Mouse (Mus musculus) forebrain, embryonic 10.5 days (tissue): ENCODE results near the gene Kif16b. TPM values are rescaled to one million over a fixed set of nuclear protein-coding genes. Genes with fewer than 3 reads are reported as not detected.
A peak's percentile ranks its signal among the peaks of the same experiment; 100 is the strongest.

Experiments
- DNase-seq: peaks from one replicate; pipeline ENCODE4 v3.0.0-alpha.2; 2017; ENCODE audit warnings: low spot score; ENCODE audit errors: extremely low spot score
- H3K27ac ChIP-seq: fragments of 300-500 bp; sonication (generic); 2 replicates; pipeline ENCODE4 v1.5.1; 2016; ENCODE audit warnings: mild to moderate bottlenecking
- H3K27me3 ChIP-seq: fragments of 300-500 bp; sonication (generic); 2 replicates; pipeline ENCODE4 v1.6.1; 2016; ENCODE audit warnings: mild to moderate bottlenecking; ENCODE audit not compliant: poor library complexity, severe bottlenecking
- H3K36me3 ChIP-seq: fragments of 300-500 bp; sonication (generic); replicated peaks from 2 replicates; pipeline ENCODE4 v1.6.1; 2016; ENCODE audit warnings: mild to moderate bottlenecking, moderate library complexity
- H3K4me1 ChIP-seq: fragments of 300-500 bp; sonication (generic); 2 replicates; pipeline ENCODE4 v1.6.1; 2016
- H3K4me3 ChIP-seq: fragments of 300-500 bp; sonication (generic); 2 replicates; pipeline ENCODE4 v1.5.1; 2016; ENCODE audit warnings: mild to moderate bottlenecking, moderate library complexity
- H3K9me3 ChIP-seq: fragments of 300-500 bp; sonication (generic); 2 replicates; pipeline ENCODE4 v1.6.1; 2016; ENCODE audit warnings: mild to moderate bottlenecking, moderate library complexity
- WGBS: fragments of 180-500 bp; shearing (Covaris S2); methylation state at CpG from one replicate; pipeline ENCODE4 v1.1.7; 2016; 5-methylcytosine and 5-hydroxymethylcytosine counted together
- polyA plus RNA-seq: library from polyadenylated mRNA; unstranded; fragments of >200 nt; fragmentation: Nextera tagmentation; extraction: Ambion mirVana; gene quantifications from 2 replicates; pipeline ENCODE4 v1.2.1, GENCODE M21; 2016

Gene Kif16b
- polyA plus RNA-seq, 1 experiment from 2014 or later = 8.5 TPM

- Histone ChIP-seq H3K4me3 (no peak overlapping the region), H3K4me1 (peaks cover 27% of the 10 kb centered on the region), H3K36me3 (no peaks in the 10 kb centered on the region), H3K27me3 (no peaks in the 10 kb centered on the region), H3K27ac (no peak overlapping the region), H3K9me3 (no peaks in the 10 kb centered on the region)
- WGBS = 96% methylated on average over 4 of the region's 4 CpGs
- no peak for DNase-seq
These were observed 16.9 kb downstream of the Kif16b start for GRCm38 (mm10) chr2:142884456-142884855.

DNA sequence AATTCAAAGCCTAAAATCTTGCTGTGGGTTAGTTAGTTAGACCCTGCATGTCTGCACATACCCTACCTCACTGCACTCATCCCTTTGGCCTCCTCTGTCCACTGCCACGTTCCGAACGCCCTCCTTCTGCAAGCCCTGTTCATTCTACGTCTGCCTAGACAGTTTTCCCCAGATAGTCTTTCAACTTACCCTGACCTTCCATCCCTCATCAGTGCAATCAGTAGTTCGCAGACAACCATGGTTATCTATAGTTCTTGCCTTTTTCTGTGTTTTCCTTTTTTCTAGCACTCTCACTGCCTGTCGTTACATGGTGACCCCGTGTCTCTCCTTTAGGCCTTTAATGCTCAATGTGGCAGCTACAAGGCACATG is 17.7 kb downstream of the Kif16b start:
- peaks cover 27% of the 10 kb centered on the region for H3K4me1 ChIP-seq
- 85% methylated on average over 7 of the region's 7 CpGs for WGBS
- H3K4me3 ChIP-seq = no peak overlapping the region
- DNase-seq = no peak
- no peaks in the 10 kb centered on the region for H3K27me3 ChIP-seq
- H3K27ac ChIP-seq = no peak overlapping the region
- no peaks in the 10 kb centered on the region for H3K36me3 ChIP-seq
- no peaks in the 10 kb centered on the region for H3K9me3 ChIP-seq

GRCm38 (mm10) chr2:142882871-142883624 is 18.3 kb downstream of the Kif16b start:
- H3K36me3 ChIP-seq = no peaks in the 10 kb centered on the region
- peaks cover 27% of the 10 kb centered on the region for H3K4me1 ChIP-seq
- no peak overlapping the region for H3K4me3 ChIP-seq
- DNase-seq = no peak
- 64% methylated on average over 7 of the region's 7 CpGs for WGBS
- H3K9me3 ChIP-seq = no peaks in the 10 kb centered on the region
- H3K27ac ChIP-seq = 0 out of 2 replicates have a peak overlapping the region, but pooled peaks have one; percentile 30
- no peaks in the 10 kb centered on the region for H3K27me3 ChIP-seq

DNA sequence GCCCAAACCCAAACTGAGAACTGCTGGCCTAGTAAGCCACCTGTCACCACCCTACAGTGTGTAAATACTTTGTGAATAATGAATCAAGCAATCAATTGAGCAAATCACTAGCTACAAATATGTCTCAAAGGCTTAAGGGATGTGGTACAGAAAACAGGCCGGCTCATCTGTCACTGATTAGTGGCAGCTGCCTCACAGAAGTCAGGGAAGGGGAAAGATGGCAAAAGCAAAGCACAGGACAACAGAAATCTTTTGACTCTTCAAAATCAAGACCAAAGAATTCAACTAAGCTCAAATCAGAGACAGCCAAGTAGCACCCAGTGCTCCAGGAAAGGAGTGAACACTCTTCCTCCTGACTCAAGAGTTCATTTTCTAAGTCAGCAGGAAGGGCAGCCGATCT is 18.9 kb downstream of the Kif16b start:
- 61% methylated on average over 2 of the region's 2 CpGs for WGBS

DNA sequence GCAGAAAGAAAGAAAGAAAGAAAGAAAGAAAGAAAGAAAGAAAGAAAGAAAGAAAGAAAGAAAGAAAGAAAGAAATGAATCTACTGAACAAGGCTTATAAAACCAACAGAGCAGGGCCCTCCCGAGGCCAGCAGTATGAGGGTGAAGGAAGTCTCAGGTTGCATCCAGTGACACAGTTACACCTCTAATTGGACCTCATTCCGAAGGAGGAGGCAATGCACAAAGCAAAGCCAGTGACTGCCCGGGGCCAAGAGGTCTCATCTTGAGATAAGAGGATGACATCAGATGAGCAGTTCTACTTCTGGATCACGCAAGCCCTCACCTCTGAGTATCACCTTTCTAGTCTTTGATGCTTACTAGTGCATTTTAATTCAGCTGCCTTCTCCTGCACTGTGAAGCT is 20.2 kb downstream of the Kif16b start:
- 56% methylated on average over 4 of the region's 4 CpGs for WGBS
- no peak for DNase-seq
- peaks cover 27% of the 10 kb centered on the region for H3K4me1 ChIP-seq
- H3K36me3 ChIP-seq = no peaks in the 10 kb centered on the region
- no peaks in the 10 kb centered on the region for H3K27me3 ChIP-seq
- no peak overlapping the region for H3K4me3 ChIP-seq
- H3K9me3 ChIP-seq = no peaks in the 10 kb centered on the region
- H3K27ac ChIP-seq = no peak overlapping the region

More for the DNA sequence above, 18.9 kb downstream of the Kif16b start:
- peaks cover 27% of the 10 kb centered on the region for H3K4me1 ChIP-seq
- no peak for DNase-seq
- H3K36me3 ChIP-seq = no peaks in the 10 kb centered on the region
- H3K9me3 ChIP-seq = no peaks in the 10 kb centered on the region
- H3K27ac ChIP-seq = 0 out of 2 replicates have a peak overlapping the region, but pooled peaks have one; percentile 30
- no peaks in the 10 kb centered on the region for H3K27me3 ChIP-seq
- H3K4me3 ChIP-seq = no peak overlapping the region

- Histone ChIP-seq H3K4me3 (no peak overlapping the region), H3K27ac (no peak overlapping the region), H3K4me1 (peaks cover 27% of the 10 kb centered on the region), H3K27me3 (no peaks in the 10 kb centered on the region), H3K36me3 (no peaks in the 10 kb centered on the region), H3K9me3 (no peaks in the 10 kb centered on the region)
- WGBS = 71% methylated on average over 8 of the region's 8 CpGs
- DNase-seq = no peak
These were observed 22.0 kb downstream of the Kif16b start for GRCm38 (mm10) chr2:142879257-142879818.

DNA sequence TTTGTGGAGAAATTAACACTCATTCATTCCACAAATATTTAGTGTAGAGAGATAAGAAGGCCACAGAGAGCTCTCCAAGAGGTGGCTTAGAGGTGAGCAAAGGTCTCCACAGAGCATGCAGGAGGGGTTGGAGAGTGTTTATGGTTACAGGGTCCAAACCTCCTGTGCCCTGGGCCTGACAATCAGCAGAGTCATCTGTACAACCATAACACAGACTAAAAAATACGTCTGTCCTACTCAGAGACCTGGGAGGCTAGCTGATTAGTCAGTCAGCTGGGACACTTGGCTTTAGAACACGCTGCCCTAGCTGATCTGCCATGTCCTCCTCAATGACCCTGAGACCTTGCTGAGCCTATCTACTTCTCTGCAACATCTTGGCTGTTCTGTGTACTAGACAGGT is 24.7 kb downstream of the Kif16b start:
- Histone ChIP-seq H3K27ac (no peak overlapping the region), H3K4me1 (peaks cover 17% of the 10 kb centered on the region), H3K4me3 (no peak overlapping the region), H3K36me3 (no peaks in the 10 kb centered on the region), H3K9me3 (no peaks in the 10 kb centered on the region), H3K27me3 (no peaks in the 10 kb centered on the region)
- 80% methylated on average over 2 of the region's 2 CpGs for WGBS
- DNase-seq = no peak

DNA sequence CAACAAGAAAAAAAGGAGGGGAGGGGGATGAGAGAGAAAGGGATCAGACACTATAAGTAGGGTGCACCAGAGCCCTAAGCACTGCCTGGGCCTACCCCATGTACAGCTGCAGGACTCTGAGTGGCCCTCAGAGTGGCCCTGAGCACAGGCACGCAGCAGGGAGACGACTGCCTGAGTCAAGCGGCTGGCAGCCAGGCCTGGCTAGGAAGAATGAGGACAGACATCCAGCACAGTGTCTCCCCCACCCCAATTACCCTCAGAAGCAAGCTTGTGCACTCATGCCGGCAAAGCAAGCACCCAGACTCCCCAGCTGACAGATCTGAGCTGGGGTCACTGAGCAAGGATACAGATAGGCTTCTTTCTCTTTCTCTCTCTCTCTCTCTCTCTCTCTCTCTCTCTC is 25.4 kb downstream of the Kif16b start:
- DNase-seq = no peak
- Histone ChIP-seq H3K27me3 (no peaks in the 10 kb centered on the region), H3K27ac (no peak overlapping the region), H3K4me1 (peaks cover 11% of the 10 kb centered on the region; the same call in 1 of the 2 replicates), H3K36me3 (no peaks in the 10 kb centered on the region), H3K4me3 (no peak overlapping the region), H3K9me3 (no peaks in the 10 kb centered on the region)
- 61% methylated on average over 4 of the region's 4 CpGs for WGBS

- H3K4me3 ChIP-seq = no peak overlapping the region
- H3K27ac ChIP-seq = no peak overlapping the region
- no peak for DNase-seq
- H3K36me3 ChIP-seq = no peaks in the 10 kb centered on the region
- WGBS = 96% methylated on average over 2 of the region's 2 CpGs
- H3K9me3 ChIP-seq = no peaks in the 10 kb centered on the region
- H3K27me3 ChIP-seq = no peaks in the 10 kb centered on the region
- no peaks in the 10 kb centered on the region for H3K4me1 ChIP-seq
These were observed 26.8 kb downstream of the Kif16b start for GRCm38 (mm10) chr2:142874562-142874961.

DNA sequence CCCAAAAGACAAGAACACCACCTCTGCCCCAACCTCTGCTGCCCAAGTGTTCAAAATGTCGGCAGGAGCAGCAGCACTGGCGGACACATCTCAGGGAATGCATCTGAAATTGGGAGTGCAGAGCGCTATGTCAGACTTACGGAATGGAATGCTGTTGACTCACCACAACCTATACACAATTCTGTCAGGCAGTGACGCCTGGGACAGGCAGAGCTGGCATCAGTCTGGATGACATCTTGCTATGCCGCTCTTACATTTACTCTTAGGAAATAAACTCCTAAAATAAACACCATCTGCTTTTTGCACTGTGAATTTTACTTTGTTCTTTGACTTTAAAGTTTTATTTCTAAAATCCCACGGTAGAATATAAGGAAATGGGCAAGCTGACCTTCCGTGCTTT is 31.3 kb downstream of the Kif16b start:
- no peak for DNase-seq
- H3K36me3 ChIP-seq = no peaks in the 10 kb centered on the region
- no peaks in the 10 kb centered on the region for H3K27me3 ChIP-seq
- H3K4me1 ChIP-seq = no peaks in the 10 kb centered on the region
- H3K27ac ChIP-seq = no peak overlapping the region
- WGBS = 96% methylated on average over 8 of the region's 8 CpGs
- H3K4me3 ChIP-seq = no peak overlapping the region
- H3K9me3 ChIP-seq = no peaks in the 10 kb centered on the region

GRCm38 (mm10) chr2:142867481-142867880 is 33.9 kb downstream of the Kif16b start:
- Histone ChIP-seq H3K4me3 (no peak overlapping the region), H3K27me3 (no peaks in the 10 kb centered on the region), H3K9me3 (no peaks in the 10 kb centered on the region), H3K4me1 (no peaks in the 10 kb centered on the region), H3K36me3 (0 out of 2 replicates have a peak, but pooled peaks cover 3% of the 10 kb centered on the region), H3K27ac (no peak overlapping the region)
- no peak for DNase-seq
- WGBS = 89% methylated on average over 2 of the region's 2 CpGs

DNA sequence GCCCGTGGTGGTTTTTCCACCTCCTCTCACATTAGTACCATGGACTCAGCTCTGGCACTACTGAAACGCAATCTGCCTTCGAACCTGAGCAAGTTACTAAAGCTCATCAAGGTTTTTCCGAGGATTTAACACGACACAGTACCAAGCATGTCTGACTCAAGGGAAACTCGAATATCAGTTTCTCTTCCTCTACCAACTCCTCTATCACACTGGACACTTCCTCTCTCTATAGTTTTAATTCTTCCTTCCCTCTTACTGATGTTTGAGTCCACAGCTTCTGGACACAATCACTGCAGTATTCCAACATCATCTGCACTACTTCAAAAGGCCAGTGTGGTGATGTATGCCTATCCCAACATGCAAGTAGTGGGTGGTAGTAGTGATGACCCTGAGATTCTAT is 40.3 kb downstream of the Kif16b start:
- Histone ChIP-seq H3K27me3 (no peaks in the 10 kb centered on the region), H3K27ac (no peak overlapping the region), H3K9me3 (no peaks in the 10 kb centered on the region), H3K4me1 (no peaks in the 10 kb centered on the region), H3K4me3 (no peak overlapping the region), H3K36me3 (0 out of 2 replicates have a peak, but pooled peaks cover 3% of the 10 kb centered on the region)
- WGBS = 88% methylated on average over 6 of the region's 6 CpGs
- no peak for DNase-seq

DNA sequence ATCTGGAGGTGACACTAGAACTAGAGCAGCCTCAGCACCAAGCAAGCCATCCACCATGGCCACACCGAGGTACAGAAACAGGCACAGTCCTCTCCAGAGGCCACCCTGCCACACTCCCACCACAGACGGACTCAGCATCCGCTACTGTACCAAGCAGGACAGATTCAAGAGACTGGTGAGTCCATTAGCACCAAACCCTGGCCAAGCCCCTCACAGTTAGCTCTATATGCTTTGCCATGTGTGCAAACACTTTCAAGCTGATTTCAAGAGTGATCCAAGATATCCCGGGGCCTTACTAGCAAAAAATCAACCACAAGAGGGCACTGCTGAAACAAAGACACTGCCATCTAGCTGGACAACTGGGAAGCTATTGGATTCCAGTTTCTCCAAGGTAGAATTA is 41.9 kb downstream of the Kif16b start:
- H3K27me3 ChIP-seq = no peaks in the 10 kb centered on the region
- no peaks in the 10 kb centered on the region for H3K4me1 ChIP-seq
- 72% methylated on average over 4 of the region's 4 CpGs for WGBS
- H3K36me3 ChIP-seq = 0 out of 2 replicates have a peak, but pooled peaks cover 3% of the 10 kb centered on the region
- peak; percentile 22 for DNase-seq
- H3K4me3 ChIP-seq = no peak overlapping the region
- H3K27ac ChIP-seq = no peak overlapping the region
- no peaks in the 10 kb centered on the region for H3K9me3 ChIP-seq
